Mouse (Mus musculus) embryonic fibroblast, embryonic 13.5 days (primary cell): ENCODE data around the gene Nup210l. TPM values are rescaled to one million over a fixed set of nuclear protein-coding genes. Genes with fewer than 3 reads are reported as not detected.
A peak's percentile ranks its signal among the peaks of the same experiment; 100 is the strongest.

Source experiments
- H3K27ac ChIP-seq: 2 replicates; pipeline ENCODE4 v1.5.1; 2012; ENCODE audit warnings: low read length, control low read depth, inconsistent platforms; ENCODE audit not compliant: insufficient read depth
- H3K4me1 ChIP-seq: 2 replicates; pipeline ENCODE4 v1.6.1; 2011; ENCODE audit warnings: low read length; ENCODE audit not compliant: control insufficient read depth, insufficient read depth
- H3K4me3 ChIP-seq: 2 replicates; pipeline ENCODE4 v1.5.1; 2011; ENCODE audit warnings: mild to moderate bottlenecking, control low read depth, low read length; ENCODE audit not compliant: insufficient read depth
- CTCF ChIP-seq: IDR thresholded peaks from 2 replicates; pipeline ENCODE4 v1.5.1; 2011; ENCODE audit warnings: mild to moderate bottlenecking, control low read depth, low read length, moderate library complexity, borderline replicate concordance; ENCODE audit not compliant: insufficient read depth
- POLR2A ChIP-seq: IDR thresholded peaks from 2 replicates; pipeline ENCODE4 v1.6.1; 2011; ENCODE audit warnings: low read depth, mild to moderate bottlenecking, control low read depth, low read length, moderate library complexity
- polyA plus RNA-seq: library from polyadenylated mRNA; stranded (reverse); fragments of >200 nt; gene quantifications from 2 replicates; pipeline ENCODE4 v1.2.4, GENCODE M21; 2011; ENCODE audit warnings: low read depth; ENCODE audit not compliant: missing spikeins, insufficient read length

Nup210l gene
- polyA plus RNA-seq, 1 experiment = 0.86 TPM

GRCm38 (mm10) chr3:90220531-90220951, 116.6 kb downstream of the Nup210l start:
- peak overlapping the region; percentile 87 for H3K27ac ChIP-seq
- peak overlapping the region; percentile 50 for H3K4me3 ChIP-seq
- TF ChIP-seq CTCF = no peak
- peak; percentile 86 for TF ChIP-seq POLR2A
- H3K4me1 ChIP-seq = no peaks in the 10 kb centered on the region

- Histone ChIP-seq H3K4me3 (peak overlapping the region; percentile 50), H3K27ac (no peak overlapping the region)
- no peak for TF ChIP-seq CTCF
- no peak for TF ChIP-seq POLR2A
These were observed 117.2 kb downstream of the Nup210l start for GRCm38 (mm10) chr3:90221123-90221522.

GRCm38 (mm10) chr3:90222455-90222854, 118.5 kb downstream of the Nup210l start:
- H3K27ac ChIP-seq = no peak overlapping the region

More at GRCm38 (mm10) chr3:90221123-90221522, 117.2 kb downstream of the Nup210l start:
- no peaks in the 10 kb centered on the region for H3K4me1 ChIP-seq

GRCm38 (mm10) chr3:90222941-90223340, 119.0 kb downstream of the Nup210l start:
- no peak overlapping the region for H3K27ac ChIP-seq
- H3K4me1 ChIP-seq = no peaks in the 10 kb centered on the region
- no peak for TF ChIP-seq POLR2A
- TF ChIP-seq CTCF = no peak
- no peak overlapping the region for H3K4me3 ChIP-seq

More at GRCm38 (mm10) chr3:90222455-90222854, 118.5 kb downstream of the Nup210l start:
- Histone ChIP-seq H3K4me3 (no peak overlapping the region), H3K4me1 (no peaks in the 10 kb centered on the region)
- TF ChIP-seq POLR2A (no peak), CTCF (no peak)

- Histone ChIP-seq H3K4me1 (no peaks in the 10 kb centered on the region), H3K4me3 (no peak overlapping the region), H3K27ac (no peak overlapping the region)
- no peak for TF ChIP-seq POLR2A
- no peak for TF ChIP-seq CTCF
These were observed 120.4 kb downstream of the Nup210l start for GRCm38 (mm10) chr3:90224331-90224730.

GRCm38 (mm10) chr3:90231075-90231474, 127.1 kb downstream of the Nup210l start:
- Histone ChIP-seq H3K4me3 (peak overlapping the region; percentile 98), H3K4me1 (peaks cover 2% of the 10 kb centered on the region; the same call in 1 of the 2 replicates), H3K27ac (no peak overlapping the region)
- TF ChIP-seq POLR2A (no peak), CTCF (no peak)

GRCm38 (mm10) chr3:90231507-90232333, 127.8 kb downstream of the Nup210l start, which contains the start of gene Jtb:
TSS of gene Jtb (plus strand) at chr3:90231597.
- H3K4me3 ChIP-seq = peak within 1 kb of the TSS; percentile 98
- peak within 1 kb of the TSS; percentile 57; the same call in 1 of the 2 replicates for H3K27ac ChIP-seq
- H3K4me1 ChIP-seq = peaks cover 2% of the 10 kb centered on the region; the same call in 1 of the 2 replicates
- TF ChIP-seq CTCF (no peak), POLR2A (peak; percentile 85)

- TF ChIP-seq CTCF = no peak
- no peak for TF ChIP-seq POLR2A
- Histone ChIP-seq H3K27ac (no peak overlapping the region), H3K4me1 (no peaks in the 10 kb centered on the region), H3K4me3 (no peak overlapping the region)
These were observed 137.3 kb downstream of the Nup210l start for GRCm38 (mm10) chr3:90241251-90241650.

- no peak overlapping the region for H3K27ac ChIP-seq
- TF ChIP-seq POLR2A (no peak), CTCF (no peak)
These were observed 137.9 kb downstream of the Nup210l start for GRCm38 (mm10) chr3:90241669-90242358.

More at GRCm38 (mm10) chr3:90241669-90242358, 137.9 kb downstream of the Nup210l start:
- no peaks in the 10 kb centered on the region for H3K4me1 ChIP-seq
- no peak overlapping the region for H3K4me3 ChIP-seq
